Mouse (Mus musculus) midbrain, embryonic 16.5 days (tissue): ENCODE results near the gene Actn2. TPM values are rescaled to one million over a fixed set of nuclear protein-coding genes. Genes with fewer than 3 reads are reported as not detected.
A peak's percentile ranks its signal among the peaks of the same experiment; 100 is the strongest.

Experiments
- ATAC-seq: fragments of 200-750 bp; cut with Nextera tagmentation; 2 replicates; pipeline ENCODE4 v1.8.0; 2017; ENCODE audit warnings: moderate TSS enrichment
- H3K27ac ChIP-seq: fragments of 300-500 bp; sonication (generic); 2 replicates; pipeline ENCODE4 v1.5.1; 2014; ENCODE audit warnings: mild to moderate bottlenecking, low read length, mixed read lengths
- H3K27me3 ChIP-seq: fragments of 300-500 bp; sonication (generic); 2 replicates; pipeline ENCODE4 v1.6.1; 2014; ENCODE audit warnings: low read depth, low read length, mixed read lengths; ENCODE audit not compliant: control insufficient read depth, insufficient read depth
- H3K36me3 ChIP-seq: fragments of 300-500 bp; sonication (generic); 2 replicates; pipeline ENCODE4 v1.6.1; 2014; ENCODE audit warnings: mild to moderate bottlenecking, low read length, moderate library complexity, mixed read lengths; ENCODE audit not compliant: control insufficient read depth, insufficient read depth
- H3K4me1 ChIP-seq: fragments of 300-500 bp; sonication (generic); 2 replicates; pipeline ENCODE4 v1.6.1; 2014; ENCODE audit warnings: mild to moderate bottlenecking, low read length, mixed read lengths; ENCODE audit not compliant: control insufficient read depth, insufficient read depth
- H3K4me2 ChIP-seq: fragments of 300-500 bp; sonication (generic); 2 replicates; pipeline ENCODE4 v1.6.1; 2014; ENCODE audit warnings: mild to moderate bottlenecking, low read length, mixed read lengths
- H3K4me3 ChIP-seq: fragments of 300-500 bp; sonication (generic); 2 replicates; pipeline ENCODE4 v1.5.1; 2014; ENCODE audit warnings: low read depth, mild to moderate bottlenecking, low read length, moderate library complexity, mixed read lengths
- H3K9ac ChIP-seq: fragments of 300-500 bp; sonication (generic); 2 replicates; pipeline ENCODE4 v1.6.1; 2014; ENCODE audit warnings: low read depth, low read length, mixed read lengths
- H3K9me3 ChIP-seq: fragments of 300-500 bp; sonication (generic); replicated peaks from 2 replicates; pipeline ENCODE4 v1.6.1; 2014; ENCODE audit warnings: mild to moderate bottlenecking, low read length, mixed read lengths; ENCODE audit not compliant: control insufficient read depth, poor library complexity, severe bottlenecking
- WGBS: fragments of 180-500 bp; shearing (Covaris S2); extraction: QIAGEN DNeasy Blood & Tissue Kit; methylation state at CpG from one replicate; pipeline ENCODE4 v1.1.7; 2014; 5-methylcytosine and 5-hydroxymethylcytosine counted together
- polyA plus RNA-seq: library from polyadenylated mRNA; unstranded; fragments of >200 nt; fragmentation: Nextera tagmentation; extraction: Ambion mirVana; gene quantifications from 2 replicates; pipeline ENCODE4 v1.2.1, GENCODE M21; 2015

The Actn2 gene
- 3.3 and 3.5 TPM in 2 replicates for polyA plus RNA-seq

GRCm38 (mm10) chr13:12340183-12340975 is at the start of gene Actn2:
Gene Actn2, minus strand, starts transcription at chr13:12340760.
- no peaks in the 10 kb centered on the region for H3K36me3 ChIP-seq
- peak within 1 kb of the TSS; percentile 90 for H3K4me2 ChIP-seq
- peak; percentile 99 for ATAC-seq
- H3K9ac ChIP-seq = peak within 1 kb of the TSS; percentile 75
- H3K4me3 ChIP-seq = peak within 1 kb of the TSS; percentile 56
- 0 out of 2 replicates have a peak, but pooled peaks cover 2% of the 10 kb centered on the region for H3K4me1 ChIP-seq
- WGBS = under 1% methylated on average over 42 of the region's 43 CpGs
- no peaks in the 10 kb centered on the region for H3K27me3 ChIP-seq
- H3K9me3 ChIP-seq = no peaks in the 10 kb centered on the region
- no peak within 1 kb of the TSS for H3K27ac ChIP-seq

GRCm38 (mm10) chr13:12386286-12386685 is 45.7 kb upstream of the Actn2 start:
- H3K4me3 ChIP-seq = no peak overlapping the region
- H3K9me3 ChIP-seq = no peaks in the 10 kb centered on the region
- no peaks in the 10 kb centered on the region for H3K27me3 ChIP-seq
- no peaks in the 10 kb centered on the region for H3K4me1 ChIP-seq
- H3K36me3 ChIP-seq = no peaks in the 10 kb centered on the region
- no peak overlapping the region for H3K27ac ChIP-seq
- no peak overlapping the region for H3K9ac ChIP-seq
- H3K4me2 ChIP-seq = no peak overlapping the region
- 0 out of 2 replicates have a peak, but pooled peaks have one; percentile 39 for ATAC-seq

- Histone ChIP-seq H3K36me3 (no peaks in the 10 kb centered on the region), H3K27me3 (no peaks in the 10 kb centered on the region), H3K9me3 (no peaks in the 10 kb centered on the region), H3K27ac (no peak overlapping the region), H3K4me2 (no peak overlapping the region), H3K9ac (no peak overlapping the region), H3K4me3 (no peak overlapping the region), H3K4me1 (no peaks in the 10 kb centered on the region)
- ATAC-seq = no peak
These were observed 44.2 kb upstream of the Actn2 start for GRCm38 (mm10) chr13:12384796-12385195.

- no peaks in the 10 kb centered on the region for H3K27me3 ChIP-seq
- no peak overlapping the region for H3K27ac ChIP-seq
- H3K4me3 ChIP-seq = no peak overlapping the region
- 74% methylated on average over 1 of the region's 1 CpGs for WGBS
- H3K4me1 ChIP-seq = no peaks in the 10 kb centered on the region
- H3K36me3 ChIP-seq = no peaks in the 10 kb centered on the region
- no peak overlapping the region for H3K4me2 ChIP-seq
- ATAC-seq = no peak
- no peaks in the 10 kb centered on the region for H3K9me3 ChIP-seq
- H3K9ac ChIP-seq = no peak overlapping the region
These were observed 36.2 kb upstream of the Actn2 start for GRCm38 (mm10) chr13:12376778-12377177.

- H3K4me1 ChIP-seq = no peaks in the 10 kb centered on the region
- no peak overlapping the region for H3K4me2 ChIP-seq
- no peaks in the 10 kb centered on the region for H3K36me3 ChIP-seq
- no peaks in the 10 kb centered on the region for H3K27me3 ChIP-seq
- H3K27ac ChIP-seq = no peak overlapping the region
- 76% methylated on average over 3 of the region's 3 CpGs for WGBS
- no peaks in the 10 kb centered on the region for H3K9me3 ChIP-seq
- no peak for ATAC-seq
- H3K9ac ChIP-seq = no peak overlapping the region
- H3K4me3 ChIP-seq = no peak overlapping the region
These were observed 32.2 kb upstream of the Actn2 start for GRCm38 (mm10) chr13:12372755-12373154.

- H3K4me1 ChIP-seq = no peaks in the 10 kb centered on the region
- no peak overlapping the region for H3K4me2 ChIP-seq
- H3K36me3 ChIP-seq = no peaks in the 10 kb centered on the region
- no peak for ATAC-seq
- WGBS = 87% methylated on average over 11 of the region's 11 CpGs
- H3K9ac ChIP-seq = no peak overlapping the region
- H3K9me3 ChIP-seq = no peaks in the 10 kb centered on the region
- no peaks in the 10 kb centered on the region for H3K27me3 ChIP-seq
- H3K27ac ChIP-seq = no peak overlapping the region
- H3K4me3 ChIP-seq = no peak overlapping the region
These were observed 29.4 kb upstream of the Actn2 start for GRCm38 (mm10) chr13:12369930-12370329.

GRCm38 (mm10) chr13:12369041-12369621 is 28.6 kb upstream of the Actn2 start:
- Histone ChIP-seq H3K9me3 (no peaks in the 10 kb centered on the region), H3K36me3 (no peaks in the 10 kb centered on the region), H3K4me1 (no peaks in the 10 kb centered on the region), H3K4me2 (no peak overlapping the region), H3K27me3 (no peaks in the 10 kb centered on the region), H3K27ac (no peak overlapping the region), H3K9ac (no peak overlapping the region), H3K4me3 (no peak overlapping the region)
- ATAC-seq = no peak
- 52% methylated on average over 8 of the region's 8 CpGs for WGBS

GRCm38 (mm10) chr13:12361486-12361885 is 20.9 kb upstream of the Actn2 start:
- no peak overlapping the region for H3K9ac ChIP-seq
- no peak overlapping the region for H3K4me3 ChIP-seq
- no peak overlapping the region for H3K27ac ChIP-seq
- no peak for ATAC-seq
- no peaks in the 10 kb centered on the region for H3K27me3 ChIP-seq
- H3K36me3 ChIP-seq = no peaks in the 10 kb centered on the region
- H3K9me3 ChIP-seq = no peaks in the 10 kb centered on the region
- WGBS = 84% methylated on average over 4 of the region's 4 CpGs
- no peak overlapping the region for H3K4me2 ChIP-seq
- no peaks in the 10 kb centered on the region for H3K4me1 ChIP-seq

GRCm38 (mm10) chr13:12357554-12357953 is 17.0 kb upstream of the Actn2 start:
- 81% methylated on average over 5 of the region's 5 CpGs for WGBS
- H3K4me3 ChIP-seq = no peak overlapping the region
- H3K9me3 ChIP-seq = no peaks in the 10 kb centered on the region
- H3K4me2 ChIP-seq = no peak overlapping the region
- no peak for ATAC-seq
- no peaks in the 10 kb centered on the region for H3K27me3 ChIP-seq
- no peak overlapping the region for H3K9ac ChIP-seq
- no peaks in the 10 kb centered on the region for H3K4me1 ChIP-seq
- no peaks in the 10 kb centered on the region for H3K36me3 ChIP-seq
- H3K27ac ChIP-seq = no peak overlapping the region
